Mouse (Mus musculus) gastrocnemius, postnatal 14 days (tissue): Measurements from ENCODE around the gene Snx5. TPM values are rescaled to one million over a fixed set of nuclear protein-coding genes. Genes with fewer than 3 reads are reported as not detected.

Experiments used
- DNase-seq: peaks from one replicate; pipeline ENCODE4 v3.0.0; 2021; ENCODE audit warnings: mixed read lengths
- intact Hi-C: fragments of 180-260 bp; cut with DNase I; formaldehyde crosslinking; loops from one replicate; pipeline ENCODE4 v1.15.1; 2025; ENCODE audit warnings: low total_unique reads
- total RNA-seq, 2 experiments: library from RNA; stranded (reverse); gene quantifications; 2 replicates each; pipeline ENCODE4 v1.2.3; 2021

Snx5 gene
- total RNA-seq, 2 experiments from 2014 or later: 45.5 to 53.2 TPM

DNA sequence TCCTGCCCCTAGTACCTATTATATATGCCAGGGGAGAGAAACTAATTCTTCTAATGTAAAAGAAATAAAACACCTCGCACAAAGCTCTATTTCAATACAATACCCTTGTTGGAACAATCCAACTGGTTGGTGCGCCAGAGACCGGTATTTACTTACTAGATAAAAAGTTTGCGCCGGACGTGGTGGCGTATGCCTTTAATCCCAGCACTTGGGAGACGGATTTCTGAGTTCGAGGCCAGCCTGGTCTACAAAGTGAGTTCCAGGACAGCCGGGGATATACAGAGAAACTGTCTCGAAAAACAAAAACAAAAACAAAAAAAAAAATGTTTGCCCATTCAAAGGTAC is 1.4 kb downstream of the Snx5 start:
- DNase-seq: no peak
- intact Hi-C loops: no loop called here

- DNase-seq: no peak
- intact Hi-C loops: no loop called here
Observed at GRCm38 (mm10) chr2:144268446-144269305, 2.0 kb downstream of the Snx5 start.

DNA sequence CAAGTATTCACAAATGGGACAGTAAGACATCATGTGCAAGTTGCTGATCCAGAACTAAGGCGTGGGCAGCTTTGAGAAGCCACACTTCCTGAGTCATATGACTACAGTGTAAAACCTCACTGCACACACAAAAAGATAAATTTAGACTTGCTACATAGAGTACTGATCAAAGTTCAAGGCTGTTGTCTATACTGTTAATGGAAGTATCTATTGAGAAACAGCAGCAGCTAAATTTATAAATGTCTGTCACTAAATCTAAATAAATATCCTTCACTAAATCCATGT is 3.0 kb downstream of the Snx5 start:
- intact Hi-C loops: no loop called here
- no peak for DNase-seq

GRCm38 (mm10) chr2:144267004-144267730 is 3.5 kb downstream of the Snx5 start:
- DNase-seq: no peak
- intact Hi-C loops: no loop called here

GRCm38 (mm10) chr2:144265916-144266683 is 4.6 kb downstream of the Snx5 start:
- intact Hi-C loops: no loop called here
- DNase-seq: no peak

- DNase-seq: no peak
- intact Hi-C loops: no loop called here
Observed at GRCm38 (mm10) chr2:144265120-144265488, 5.6 kb downstream of the Snx5 start.

GRCm38 (mm10) chr2:144264398-144265119 is 6.1 kb downstream of the Snx5 start:
- no peak for DNase-seq
- intact Hi-C loops: no loop called here

- intact Hi-C loops: no loop called here
- DNase-seq: no peak
Observed at GRCm38 (mm10) chr2:144262837-144263236, 7.9 kb downstream of the Snx5 start.

- DNase-seq: no peak
- intact Hi-C loops: no loop called here
Observed at GRCm38 (mm10) chr2:144250111-144250510, 20.6 kb downstream of the Snx5 start.

GRCm38 (mm10) chr2:144248613-144249376 is 21.9 kb downstream of the Snx5 start:
- DNase-seq: no peak
- intact Hi-C loops: no loop called here

DNA sequence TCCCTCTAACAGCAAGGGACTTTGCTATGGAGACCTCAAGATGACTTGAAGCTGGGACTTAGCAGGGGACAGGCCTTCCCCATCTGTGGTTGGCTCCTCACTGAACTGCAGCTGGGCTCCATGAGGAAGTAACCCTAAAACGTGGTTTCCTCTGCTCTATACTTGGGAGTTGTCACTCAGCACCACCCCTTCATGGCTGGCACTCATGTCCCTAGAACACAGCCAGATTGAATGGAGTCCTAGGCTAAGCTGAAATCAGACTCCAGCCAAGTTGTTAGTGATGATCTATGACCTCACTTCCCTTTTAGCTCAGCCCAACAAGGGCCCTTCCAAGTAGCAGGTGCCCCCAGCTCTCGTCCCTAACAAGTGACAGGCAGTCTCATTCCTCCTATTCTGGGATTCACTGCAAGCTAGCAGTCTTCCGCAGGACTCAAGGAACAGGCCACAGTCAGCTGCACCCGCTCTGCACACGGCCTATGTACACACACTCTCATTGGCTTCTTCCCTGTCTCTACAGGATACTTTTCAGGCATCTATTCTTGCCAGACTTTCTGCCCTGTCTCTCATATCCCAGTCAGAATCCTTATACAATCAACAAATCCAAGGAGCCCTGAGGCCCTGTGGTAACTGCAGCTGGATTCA is 23.2 kb downstream of the Snx5 start:
- intact Hi-C loops: no loop called here
- DNase-seq: peak; percentile 51

- DNase-seq: no peak
- intact Hi-C loops: no loop called here
Observed at GRCm38 (mm10) chr2:144246270-144246669, 24.4 kb downstream of the Snx5 start.

- intact Hi-C loops: no loop called here
- peak; percentile 46 for DNase-seq
Observed at GRCm38 (mm10) chr2:144245464-144245863, 25.2 kb downstream of the Snx5 start.

DNA sequence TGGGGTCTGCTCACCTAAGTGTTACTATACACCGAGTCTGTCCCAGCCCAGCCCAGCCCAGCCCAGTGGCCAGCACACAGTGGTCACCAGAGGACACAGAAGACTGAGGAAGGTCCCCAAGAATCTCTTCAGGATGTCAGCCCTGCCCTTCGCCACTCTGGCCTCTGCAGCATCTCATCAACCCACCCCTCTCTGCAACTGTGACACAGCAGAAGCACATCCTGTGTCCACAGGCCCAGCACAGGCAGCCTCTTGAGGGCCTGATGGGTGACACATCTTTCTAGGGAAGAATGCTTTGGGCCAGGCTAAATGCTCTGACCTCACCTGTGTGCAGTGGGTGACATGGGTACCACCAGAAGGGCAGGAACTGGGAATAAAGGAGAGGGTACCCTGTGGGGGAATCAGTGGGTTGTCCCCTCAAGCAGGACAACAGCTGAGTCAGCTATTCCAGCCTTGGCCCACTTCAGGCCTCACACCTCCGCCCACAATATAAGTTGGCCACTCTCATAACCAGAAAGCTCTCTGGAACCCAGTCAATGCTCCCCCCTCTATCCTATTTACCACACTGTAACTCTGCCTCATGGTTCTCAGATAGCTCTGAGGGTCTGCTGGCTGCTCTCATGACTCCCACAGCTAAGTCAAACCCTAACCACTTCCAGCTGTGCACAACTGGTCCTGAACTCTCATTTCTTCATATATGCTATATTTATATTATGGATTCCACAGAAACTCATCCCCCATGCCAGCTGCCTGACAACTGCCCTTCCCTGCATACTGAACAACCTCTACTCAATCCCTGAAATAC is 30.4 kb downstream of the Snx5 start:
- DNase-seq: no peak
- intact Hi-C loops: no loop called here

GRCm38 (mm10) chr2:144239318-144239717 is 31.4 kb downstream of the Snx5 start:
- intact Hi-C loops: no loop called here
- no peak for DNase-seq

- intact Hi-C loops: no loop called here
- DNase-seq: peak; percentile 83
Observed at GRCm38 (mm10) chr2:144238341-144238740, 32.4 kb downstream of the Snx5 start.

GRCm38 (mm10) chr2:144236791-144237584 is 33.7 kb downstream of the Snx5 start:
- intact Hi-C loops: no loop called here
- no peak for DNase-seq
